Mouse (Mus musculus) layer of hippocampus, adult 8-10 months (tissue): ENCODE data around the gene Gm10840. TPM values are rescaled to one million over a fixed set of nuclear protein-coding genes. Genes with fewer than 3 reads are reported as not detected.
"Not testable (repeated sequence)": the region's sequence is repeated elsewhere in the genome, so short reads cannot be mapped to it uniquely, and the experiment has no call there.

Experiments
- DNase-seq, 2 experiments: peaks; one replicate each; pipeline ENCODE4 v3.0.0; 2022; ENCODE audit warnings: low spot score in 2 of 2
- total RNA-seq, 4 experiments: library from RNA; stranded (reverse); gene quantifications; 2 replicates each; pipeline ENCODE4 v1.2.4; 2022

The Gm10840 gene
- total RNA-seq, 4 experiments from 2014 or later = 1.4 TPM; not detected in 3

GRCm38 (mm10) chr11:106195341-106195740 lies 34.7 kb downstream of the Gm10840 start:
- DNase-seq = no peak

GRCm38 (mm10) chr11:106198277-106198676 lies 37.6 kb downstream of the Gm10840 start:
- no peak for DNase-seq

- DNase-seq = not testable (repeated sequence)
These were observed 39.3 kb downstream of the Gm10840 start for GRCm38 (mm10) chr11:106199997-106200396.

- no peak for DNase-seq
These were observed 40.1 kb downstream of the Gm10840 start for GRCm38 (mm10) chr11:106200756-106201155.

GRCm38 (mm10) chr11:106201337-106202122 lies 40.9 kb downstream of the Gm10840 start:
- DNase-seq = no peak

GRCm38 (mm10) chr11:106202123-106202465 lies 41.4 kb downstream of the Gm10840 start, which contains the start of gene Strada:
Strada (minus strand) TSS chr11:106202168.
- DNase-seq = no peak

Other genes with a start within 250 kb of the Gm10840 start
- gene Cyb561, start 207.5 kb upstream of the Gm10840 start, total RNA-seq = 10 to 100 TPM; 48.1 to 63.3 (median 58.7) TPM
- gene Ace, start 192.9 kb upstream of the Gm10840 start, total RNA-seq = 10 to 100 TPM in 3 of 4 experiments, 1 to 10 TPM in 1; 7.8 to 10.9 (median 10.6) TPM
- gene Ace3, start 166.2 kb upstream of the Gm10840 start, total RNA-seq = not detected
- 1 to 10 TPM; 1.1 to 1.6 (median 1.3) TPM for gene Kcnh6, start 152.7 kb upstream of the Gm10840 start, total RNA-seq
- gene Dcaf7, start 124.0 kb upstream of the Gm10840 start, total RNA-seq = 100 to 1,000 TPM; 121 to 133 (median 126) TPM
- gene Taco1, start 94.8 kb upstream of the Gm10840 start, total RNA-seq = 10 to 100 TPM; 15.5 to 23.3 (median 18.7) TPM
- gene Map3k3, start 76.2 kb upstream of the Gm10840 start, total RNA-seq = 10 to 100 TPM; 30.2 to 37.4 (median 35.1) TPM
- 100 to 1,000 TPM; 111 to 131 (median 122) TPM for gene Limd2, start within 50 bp of the Gm10840 start, total RNA-seq
- 10 to 100 TPM; 29.2 to 33.2 (median 31.0) TPM for gene Strada, start 41.3 kb downstream of the Gm10840 start, total RNA-seq
- gene Ccdc47, start 55.5 kb downstream of the Gm10840 start, total RNA-seq = 10 to 100 TPM; 82.3 to 98.3 (median 92.6) TPM
- 10 to 100 TPM; 65.3 to 71.1 (median 69.4) TPM for gene Ddx42, start 56.1 kb downstream of the Gm10840 start, total RNA-seq
- 10 to 100 TPM; 28.9 to 33.3 (median 32.4) TPM for gene Ftsj3, start 95.2 kb downstream of the Gm10840 start, total RNA-seq
- 100 to 1,000 TPM; 164 to 180 (median 176) TPM for gene Psmc5, start 95.3 kb downstream of the Gm10840 start, total RNA-seq
- gene Smarcd2, start 112.1 kb downstream of the Gm10840 start, total RNA-seq = 10 to 100 TPM; 29.1 to 34.7 (median 31.2) TPM
- gene Tcam1, start 115.8 kb downstream of the Gm10840 start, total RNA-seq = under 1 TPM in 2 of 4 experiments, not detected in 2; 0.16 to 0.20 TPM
- gene Gh, start 141.0 kb downstream of the Gm10840 start, total RNA-seq = 1 to 10 TPM in 1 of 4 experiments, under 1 TPM in 1, not detected in 2; 0.57 to 1.7 TPM
- gene Cd79b, start 153.9 kb downstream of the Gm10840 start, total RNA-seq = under 1 TPM in 1 of 4 experiments, not detected in 3; 0.39 TPM
- gene Scn4a, start 192.4 kb downstream of the Gm10840 start, total RNA-seq = under 1 TPM in 2 of 4 experiments, not detected in 2; 0.07 TPM
- under 1 TPM in 1 of 4 experiments, not detected in 3; 0.41 TPM for gene Prr29, start 204.6 kb downstream of the Gm10840 start, total RNA-seq
- gene Icam2, start 227.2 kb downstream of the Gm10840 start, total RNA-seq = 1 to 10 TPM; 1.7 to 3.4 (median 2.4) TPM